Mouse (Mus musculus) hindbrain, embryonic 11.5 days (tissue): ENCODE results near the gene Tmprss6. TPM values are rescaled to one million over a fixed set of nuclear protein-coding genes. Genes with fewer than 3 reads are reported as not detected.

ENCODE experiments used
- ATAC-seq: fragments of 200-750 bp; cut with Nextera tagmentation; 2 replicates; pipeline ENCODE4 v1.8.0; 2017; ENCODE audit warnings: mild to moderate bottlenecking, moderate TSS enrichment, moderate library complexity; ENCODE audit not compliant: low FRiP score
- DNase-seq: peaks from one replicate; pipeline ENCODE4 v3.0.0-alpha.2; 2015; ENCODE audit warnings: low spot score
- H3K27ac ChIP-seq: fragments of 300-500 bp; sonication (generic); 2 replicates; pipeline ENCODE4 v1.5.1; 2014; ENCODE audit warnings: mild to moderate bottlenecking, low read depth, low read length
- H3K27me3 ChIP-seq: fragments of 300-500 bp; sonication (generic); 2 replicates; pipeline ENCODE4 v1.6.1; 2014; ENCODE audit warnings: mild to moderate bottlenecking, low read length, moderate library complexity, mixed read lengths; ENCODE audit not compliant: control insufficient read depth, insufficient read depth
- H3K36me3 ChIP-seq: fragments of 300-500 bp; sonication (generic); 2 replicates; pipeline ENCODE4 v1.6.1; 2014; ENCODE audit warnings: mild to moderate bottlenecking, low read length, moderate library complexity, mixed read lengths; ENCODE audit not compliant: control insufficient read depth, insufficient read depth
- H3K4me1 ChIP-seq: fragments of 300-500 bp; sonication (generic); replicated peaks from 2 replicates; pipeline ENCODE4 v1.6.1; 2014; ENCODE audit warnings: low read length, mixed read lengths; ENCODE audit not compliant: control insufficient read depth, insufficient read depth
- H3K4me2 ChIP-seq: fragments of 300-500 bp; sonication (generic); replicated peaks from 2 replicates; pipeline ENCODE4 v1.6.1; 2014; ENCODE audit warnings: mild to moderate bottlenecking, low read depth, low read length
- H3K4me3 ChIP-seq: fragments of 300-500 bp; sonication (generic); 2 replicates; pipeline ENCODE4 v1.5.1; 2014; ENCODE audit warnings: low read depth, low read length
- H3K9ac ChIP-seq: fragments of 300-500 bp; sonication (generic); 2 replicates; pipeline ENCODE4 v1.6.1; 2014; ENCODE audit warnings: low read depth, low read length
- H3K9me3 ChIP-seq: fragments of 300-500 bp; sonication (generic); 2 replicates; pipeline ENCODE4 v1.6.1; 2016; ENCODE audit warnings: low read length; ENCODE audit not compliant: control insufficient read depth
- WGBS: fragments of 180-500 bp; shearing (Covaris S2); extraction: QIAGEN DNeasy Blood & Tissue Kit; methylation state at CpG from one replicate; pipeline ENCODE4 v1.1.7; 2014; 5-methylcytosine and 5-hydroxymethylcytosine counted together
- polyA plus RNA-seq: library from polyadenylated mRNA; unstranded; fragments of >200 nt; fragmentation: Nextera tagmentation; extraction: Ambion mirVana; gene quantifications from 2 replicates; pipeline ENCODE4 v1.2.1, GENCODE M21; 2014

Tmprss6 gene
- polyA plus RNA-seq, 1 experiment from 2014 or later, result 0.05 TPM

- Histone ChIP-seq H3K27ac (no peak overlapping the region), H3K27me3 (no peaks in the 10 kb centered on the region), H3K9me3 (no peaks in the 10 kb centered on the region), H3K4me1 (no peaks in the 10 kb centered on the region), H3K36me3 (no peaks in the 10 kb centered on the region), H3K9ac (no peak overlapping the region), H3K4me2 (no peak overlapping the region), H3K4me3 (no peak overlapping the region)
- WGBS, result 77% methylated on average over 7 of the region's 7 CpGs
- DNase-seq (no peak), ATAC-seq (no peak)
These were observed 11.7 kb upstream of the Tmprss6 start for GRCm38 (mm10) chr15:78480111-78480510.

- WGBS, result 85% methylated on average over 5 of the region's 5 CpGs
- no peak overlapping the region for H3K4me3 ChIP-seq
- H3K9me3 ChIP-seq, result no peaks in the 10 kb centered on the region
- no peaks in the 10 kb centered on the region for H3K27me3 ChIP-seq
- no peaks in the 10 kb centered on the region for H3K36me3 ChIP-seq
- H3K4me1 ChIP-seq, result no peaks in the 10 kb centered on the region
- DNase-seq, result no peak
- H3K9ac ChIP-seq, result no peak overlapping the region
- no peak for ATAC-seq
- H3K4me2 ChIP-seq, result no peak overlapping the region
- no peak overlapping the region for H3K27ac ChIP-seq
These were observed 11.0 kb upstream of the Tmprss6 start for GRCm38 (mm10) chr15:78479470-78479869.

GRCm38 (mm10) chr15:78478073-78478472 lies 9.6 kb upstream of the Tmprss6 start:
- 94% methylated on average over 4 of the region's 4 CpGs for WGBS

GRCm38 (mm10) chr15:78476878-78477277 lies 8.4 kb upstream of the Tmprss6 start:
- H3K4me2 ChIP-seq, result no peak overlapping the region
- no peaks in the 10 kb centered on the region for H3K27me3 ChIP-seq
- H3K4me3 ChIP-seq, result no peak overlapping the region
- H3K27ac ChIP-seq, result no peak overlapping the region
- no peak overlapping the region for H3K9ac ChIP-seq
- H3K4me1 ChIP-seq, result no peaks in the 10 kb centered on the region
- DNase-seq (no peak), ATAC-seq (no peak)
- no peaks in the 10 kb centered on the region for H3K9me3 ChIP-seq
- 91% methylated on average over 1 of the region's 1 CpGs for WGBS
- H3K36me3 ChIP-seq, result no peaks in the 10 kb centered on the region

More at GRCm38 (mm10) chr15:78478073-78478472, 9.6 kb upstream of the Tmprss6 start:
- Histone ChIP-seq H3K9ac (no peak overlapping the region), H3K27ac (no peak overlapping the region), H3K36me3 (no peaks in the 10 kb centered on the region), H3K27me3 (no peaks in the 10 kb centered on the region), H3K4me3 (no peak overlapping the region), H3K4me1 (no peaks in the 10 kb centered on the region), H3K4me2 (no peak overlapping the region), H3K9me3 (no peaks in the 10 kb centered on the region)
- DNase-seq, result no peak
- ATAC-seq, result no peak

GRCm38 (mm10) chr15:78475604-78476031 lies 7.2 kb upstream of the Tmprss6 start:
- no peak overlapping the region for H3K4me3 ChIP-seq
- H3K27me3 ChIP-seq, result no peaks in the 10 kb centered on the region
- H3K9me3 ChIP-seq, result no peaks in the 10 kb centered on the region
- no peak for DNase-seq
- 63% methylated on average over 3 of the region's 3 CpGs for WGBS
- no peak overlapping the region for H3K4me2 ChIP-seq
- no peak overlapping the region for H3K9ac ChIP-seq
- no peaks in the 10 kb centered on the region for H3K36me3 ChIP-seq
- no peak overlapping the region for H3K27ac ChIP-seq
- no peak for ATAC-seq
- H3K4me1 ChIP-seq, result no peaks in the 10 kb centered on the region

- WGBS, result 83% methylated on average over 6 of the region's 6 CpGs
- ATAC-seq (no peak), DNase-seq (no peak)
- Histone ChIP-seq H3K4me1 (no peaks in the 10 kb centered on the region), H3K27ac (no peak overlapping the region), H3K9me3 (no peaks in the 10 kb centered on the region), H3K4me2 (no peak overlapping the region), H3K9ac (no peak overlapping the region), H3K4me3 (no peak overlapping the region), H3K36me3 (no peaks in the 10 kb centered on the region), H3K27me3 (no peaks in the 10 kb centered on the region)
These were observed 5.0 kb upstream of the Tmprss6 start for GRCm38 (mm10) chr15:78473442-78473841.

GRCm38 (mm10) chr15:78471902-78472301 lies 3.5 kb upstream of the Tmprss6 start:
- 52% methylated on average over 7 of the region's 7 CpGs for WGBS
- Histone ChIP-seq H3K9ac (no peak overlapping the region), H3K4me2 (no peak overlapping the region), H3K27me3 (no peaks in the 10 kb centered on the region), H3K36me3 (no peaks in the 10 kb centered on the region), H3K4me1 (no peaks in the 10 kb centered on the region), H3K27ac (no peak overlapping the region), H3K9me3 (no peaks in the 10 kb centered on the region), H3K4me3 (no peak overlapping the region)
- DNase-seq (no peak), ATAC-seq (no peak)

- DNase-seq (no peak), ATAC-seq (no peak)
- no peaks in the 10 kb centered on the region for H3K9me3 ChIP-seq
- H3K4me1 ChIP-seq, result no peaks in the 10 kb centered on the region
- WGBS, result 70% methylated on average over 4 of the region's 4 CpGs
- no peaks in the 10 kb centered on the region for H3K27me3 ChIP-seq
- H3K4me2 ChIP-seq, result no peak overlapping the region
- H3K9ac ChIP-seq, result no peak overlapping the region
- no peak overlapping the region for H3K4me3 ChIP-seq
- H3K36me3 ChIP-seq, result no peaks in the 10 kb centered on the region
- H3K27ac ChIP-seq, result no peak overlapping the region
These were observed 2.3 kb upstream of the Tmprss6 start for GRCm38 (mm10) chr15:78470495-78471276.

GRCm38 (mm10) chr15:78467570-78467969 lies 864 bp downstream of the Tmprss6 start:
- 96% methylated on average over 7 of the region's 7 CpGs for WGBS

More at GRCm38 (mm10) chr15:78467570-78467969, 864 bp downstream of the Tmprss6 start:
- Histone ChIP-seq H3K9ac (no peak overlapping the region), H3K9me3 (no peaks in the 10 kb centered on the region), H3K36me3 (no peaks in the 10 kb centered on the region), H3K27me3 (no peaks in the 10 kb centered on the region), H3K4me1 (no peaks in the 10 kb centered on the region), H3K27ac (no peak overlapping the region), H3K4me3 (no peak overlapping the region), H3K4me2 (no peak overlapping the region)
- DNase-seq (no peak), ATAC-seq (no peak)
